34 mouse cellular contexts compared by ENCODE assay signal in genomic region chr13:21492847-21493246, GRCm38 (mm10). TPM values are rescaled to one million over a fixed set of nuclear protein-coding genes. Genes with fewer than 3 reads are reported as not detected.
DNase-seq lines count a peak whose midpoint lies in the region; ATAC-seq and TF ChIP-seq lines count a peak whose summit lies in the region.
"Had no signal": no experiment of that assay in that cellular context is flagged by ENCODE, and none has a peak within 500 bp of the region (broad histone marks: within the 10 kb centered on the region; RNA-seq: fewer than 3 reads in every experiment).

No protein-coding gene starts in this region.

- no peaks in the 10 kb centered on the region for H3K36me3 ChIP-seq in lung, postnatal 0 days (ENCODE audit: insufficient read depth, low read length)
- H3K36me3 ChIP-seq: embryonic facial prominence, embryonic 13.5 days; limb, embryonic 13.5 days; liver, embryonic 12.5 days; midbrain, embryonic 13.5 days; neural tube, embryonic 12.5 days; stomach, embryonic 15.5 days had no signal

- TF ChIP-seq CTCF in lung, postnatal 0 days (IDR thresholded peaks at IDR 0.05): no peak

- peak; percentile 58 for ATAC-seq in granulocyte monocyte progenitor cell, adult 5-6 weeks (replicated peaks; ENCODE audit: poor library complexity, severe bottlenecking)
- ATAC-seq in lung, postnatal 0 days: no peak
- ATAC-seq: forebrain, postnatal 0 days; inflammation-experienced regulatory T-cells, adult 6 months; liver, embryonic 12.5 days; midbrain, embryonic 13.5 days had no signal

- H3K4me2 ChIP-seq in lung, postnatal 0 days (replicated peaks; ENCODE audit: low read depth, low read length): no peak overlapping the region
- H3K4me2 ChIP-seq: embryonic facial prominence, embryonic 13.5 days; hindbrain, embryonic 14.5 days; limb, embryonic 13.5 days; liver, embryonic 12.5 days; midbrain, embryonic 13.5 days; neural tube, embryonic 12.5 days; stomach, embryonic 15.5 days had no signal

- H3K27me3 ChIP-seq in lung, postnatal 0 days (replicated peaks; ENCODE audit: insufficient read depth, low read length): no peaks in the 10 kb centered on the region
- H3K27me3 ChIP-seq: embryonic facial prominence, embryonic 13.5 days; limb, embryonic 13.5 days; liver, embryonic 12.5 days; midbrain, embryonic 13.5 days; neural tube, embryonic 12.5 days; stomach, embryonic 15.5 days had no signal

- no peaks in the 10 kb centered on the region for H3K9me3 ChIP-seq in lung, postnatal 0 days (ENCODE audit: low read length)
- H3K9me3 ChIP-seq: embryonic facial prominence, embryonic 13.5 days; limb, embryonic 13.5 days; liver, embryonic 12.5 days; midbrain, embryonic 13.5 days; neural tube, embryonic 12.5 days; stomach, embryonic 15.5 days had no signal

- no peak overlapping the region for H3K4me3 ChIP-seq in lung, postnatal 0 days (ENCODE audit: low read depth, low read length)
- H3K4me3 ChIP-seq: embryonic facial prominence, embryonic 13.5 days; erythroblast, embryonic 14.5 days; limb, embryonic 13.5 days; liver, embryonic 12.5 days; megakaryocyte, embryonic 14.5 days; midbrain, embryonic 13.5 days; neural tube, embryonic 12.5 days; stomach, embryonic 15.5 days had no signal

- H3K27ac ChIP-seq in lung, postnatal 0 days (ENCODE audit: low read length): no peak overlapping the region
- H3K27ac ChIP-seq: embryonic facial prominence, embryonic 13.5 days; hindbrain, embryonic 14.5 days; limb, embryonic 13.5 days; liver, embryonic 12.5 days; midbrain, embryonic 13.5 days; neural tube, embryonic 12.5 days; stomach, embryonic 15.5 days had no signal

- WGBS in lung, postnatal 0 days: 89% methylated on average over 5 of the region's 5 CpGs

- TF ChIP-seq EP300 in lung, postnatal 0 days (IDR thresholded peaks at IDR 0.05): no peak

- DNase-seq in adrenal gland, adult 2 months: peak; percentile 50
- no peak for DNase-seq in adrenal gland, postnatal 4 days (ENCODE audit: low spot score in 2 of 2)
- peak; percentile 22 for DNase-seq in adrenal gland, postnatal 10 days
- DNase-seq in testis, postnatal 10 days (ENCODE audit: low spot score): no peak
- no peak for DNase-seq in spleen, postnatal 4 days (ENCODE audit: low spot score in 2 of 2)
- DNase-seq in lung, postnatal 0 days (ENCODE audit: low spot score): no peak
- DNase-seq: B cell, adult 2 months; cerebellum, adult 11-12 months; cerebellum, postnatal 25 days; embryo, embryonic 11 days; forebrain, postnatal 0 days; gastrocnemius, postnatal 36 days; heart, postnatal 4 days; kidney, adult 18-20 months; kidney, postnatal 4 days; lung, adult 18-20 months; lung, postnatal 14 days; right cerebral cortex, postnatal 4 days; thymus, adult 18-20 months; thymus, postnatal 4 days had no signal

- no peaks in the 10 kb centered on the region for H3K4me1 ChIP-seq in lung, postnatal 0 days (ENCODE audit: insufficient read depth, low read depth, low read length)
- H3K4me1 ChIP-seq: embryonic facial prominence, embryonic 13.5 days; limb, embryonic 13.5 days; liver, embryonic 12.5 days; megakaryocyte, embryonic 14.5 days; midbrain, embryonic 13.5 days; neural tube, embryonic 12.5 days; stomach, embryonic 15.5 days had no signal

- no peak overlapping the region for H3K9ac ChIP-seq in lung, postnatal 0 days (replicated peaks; ENCODE audit: low read depth)
- H3K9ac ChIP-seq: embryonic facial prominence, embryonic 13.5 days; forebrain, postnatal 0 days; hindbrain, embryonic 14.5 days; limb, embryonic 13.5 days; liver, embryonic 12.5 days; midbrain, embryonic 13.5 days; neural tube, embryonic 12.5 days; stomach, embryonic 15.5 days had no signal

RNA-seq across cellular contexts. Expression of gene AK157302, which starts 2.2 kb away (rescaled TPM):
- 10 to 100 TPM; 13.3 to 14.2 TPM for total RNA-seq in adrenal gland, adult 2 months (2021)
- 0.09 TPM in 1 of 2 replicates, not detected in the other for polyA plus RNA-seq in adrenal gland, adult 2 months (2012; rRNA removed)
- 1 to 10 TPM; 9.0 to 10.0 TPM for total RNA-seq in adrenal gland, postnatal 4 days (2021)
- 10 to 100 TPM; 17.2 to 18.4 TPM for total RNA-seq in adrenal gland, postnatal 10 days (2021)
- total RNA-seq in granulocyte monocyte progenitor cell, adult 5-6 weeks (2014; fragmentation: Nextera tagmentation): 0.21 and 1.2 TPM in 2 replicates
- total RNA-seq in granulocyte monocyte progenitor cell, adult 5-6 weeks (2017): 1.1 TPM in 1 of 2 replicates, not detected in the other
- polyA plus RNA-seq in lung, postnatal 0 days (2015; fragmentation: Nextera tagmentation; extraction: Ambion mirVana): 0.31 and 0.39 TPM in 2 replicates

RNA-seq across cellular contexts. Expression of gene Gm11273, which starts 8.4 kb away (rescaled TPM):
- 100 to 1,000 TPM in 1 of 2 experiments, 10 to 100 TPM in 1; 95.4 to 165 TPM for total RNA-seq in adrenal gland, adult 2 months (2021)
- 56.6 and 56.8 TPM in 2 replicates for polyA plus RNA-seq in adrenal gland, adult 2 months (2012; rRNA removed)
- total RNA-seq in adrenal gland, postnatal 4 days (2021): 10 to 100 TPM; 83.5 to 90.6 TPM
- total RNA-seq in adrenal gland, postnatal 10 days (2021): 100 to 1,000 TPM; 180 to 200 TPM
- 7.3 and 7.9 TPM in 2 replicates for total RNA-seq in granulocyte monocyte progenitor cell, adult 5-6 weeks (2014; fragmentation: Nextera tagmentation)
- total RNA-seq in granulocyte monocyte progenitor cell, adult 5-6 weeks (2017): 4.4 and 6.8 TPM in 2 replicates
- 3.3 and 5.8 TPM in 2 replicates for polyA plus RNA-seq in lung, postnatal 0 days (2015; fragmentation: Nextera tagmentation; extraction: Ambion mirVana)

RNA-seq across cellular contexts. Expression of gene Gm10065, which starts 13.6 kb away (rescaled TPM):
- not detected for total RNA-seq in adrenal gland, adult 2 months (2021)
- polyA plus RNA-seq in adrenal gland, adult 2 months (2012; rRNA removed): 1.4 TPM in 1 of 2 replicates, not detected in the other
- total RNA-seq in adrenal gland, postnatal 4 days (2021): not detected
- not detected for total RNA-seq in adrenal gland, postnatal 10 days (2021)
- not detected in 2 replicates for total RNA-seq in granulocyte monocyte progenitor cell, adult 5-6 weeks (2014; fragmentation: Nextera tagmentation)
- total RNA-seq in granulocyte monocyte progenitor cell, adult 5-6 weeks (2017): not detected in 2 replicates
- polyA plus RNA-seq in lung, postnatal 0 days (2015; fragmentation: Nextera tagmentation; extraction: Ambion mirVana): not detected in 2 replicates
- total RNA-seq: forebrain, postnatal 0 days; gastrocnemius, postnatal 36 days; heart, postnatal 4 days; left cerebral cortex, postnatal 25 days had no signal
- polyA plus RNA-seq: embryonic facial prominence, embryonic 13.5 days; erythroblast, embryonic 14.5 days; forebrain, postnatal 0 days; heart, embryonic 16.5 days; hindbrain, embryonic 14.5 days; inflammation-experienced regulatory T-cells, adult 6 months; kidney, embryonic 16.5 days; limb, embryonic 13.5 days; liver, embryonic 12.5 days; midbrain, embryonic 13.5 days; neural tube, embryonic 12.5 days; stomach, embryonic 15.5 days had no signal

RNA-seq across cellular contexts. Expression of gene Zkscan4, which starts 14.1 kb away (rescaled TPM):
- 1 to 10 TPM; 1.8 to 3.6 TPM for total RNA-seq in adrenal gland, adult 2 months (2021)
- 0.46 and 0.85 TPM in 2 replicates for polyA plus RNA-seq in adrenal gland, adult 2 months (2012; rRNA removed)
- total RNA-seq in adrenal gland, postnatal 4 days (2021): 1 to 10 TPM; 6.1 to 6.5 TPM
- 1 to 10 TPM; 2.4 to 3.4 TPM for total RNA-seq in adrenal gland, postnatal 10 days (2021)
- total RNA-seq in granulocyte monocyte progenitor cell, adult 5-6 weeks (2014; fragmentation: Nextera tagmentation): 0.81 TPM in 1 of 2 replicates, not detected in the other
- total RNA-seq in granulocyte monocyte progenitor cell, adult 5-6 weeks (2017): 0.72 and 0.73 TPM in 2 replicates
- polyA plus RNA-seq in lung, postnatal 0 days (2015; fragmentation: Nextera tagmentation; extraction: Ambion mirVana): 5.1 and 5.2 TPM in 2 replicates
- polyA plus RNA-seq: inflammation-experienced regulatory T-cells, adult 6 months had no signal

RNA-seq across cellular contexts. Expression of gene Nkapl, which starts 24.5 kb away (rescaled TPM):
- total RNA-seq in adrenal gland, adult 2 months (2021): 1 to 10 TPM in 1 of 2 experiments, under 1 TPM in 1; 0.84 to 1.5 TPM
- 0.43 and 0.70 TPM in 2 replicates for polyA plus RNA-seq in adrenal gland, adult 2 months (2012; rRNA removed)
- 1 to 10 TPM; 1.8 TPM for total RNA-seq in adrenal gland, postnatal 4 days (2021)
- 1 to 10 TPM; 1.1 to 1.4 TPM for total RNA-seq in adrenal gland, postnatal 10 days (2021)
- 0.43 TPM in 1 of 2 replicates, not detected in the other for total RNA-seq in granulocyte monocyte progenitor cell, adult 5-6 weeks (2014; fragmentation: Nextera tagmentation)
- not detected in 2 replicates for total RNA-seq in granulocyte monocyte progenitor cell, adult 5-6 weeks (2017)
- polyA plus RNA-seq in lung, postnatal 0 days (2015; fragmentation: Nextera tagmentation; extraction: Ambion mirVana): 9.1 and 10.5 TPM in 2 replicates

Comparison
In these comparisons a context has a peak if more than half of its experiments do, and no peak if none do; other contexts are left out.
1. DNase-seq: peak in adrenal gland, adult 2 months (single experiment) and adrenal gland, postnatal 10 days (single experiment); none in adrenal gland, postnatal 4 days (0 of 2), testis, postnatal 10 days (single experiment), spleen, postnatal 4 days (0 of 2) and lung, postnatal 0 days (single experiment).
2. RNA of gene AK157302, which starts 2.2 kb away (total RNA-seq): 17.2 to 18.4 TPM in adrenal gland, postnatal 10 days, 13.3 to 14.2 TPM in adrenal gland, adult 2 months and 9.0 to 10.0 TPM in adrenal gland, postnatal 4 days; 0.21 to 1.2 TPM in granulocyte monocyte progenitor cell, adult 5-6 weeks; every median in the first group is over 4 times any median in the second.
3. RNA of gene Gm11273, which starts 8.4 kb away (total RNA-seq): 180 to 200 TPM in adrenal gland, postnatal 10 days, 95.4 to 165 TPM in adrenal gland, adult 2 months and 83.5 to 90.6 TPM in adrenal gland, postnatal 4 days; 4.4 to 7.9 TPM in granulocyte monocyte progenitor cell, adult 5-6 weeks; every median in the first group is over 4 times any median in the second.